Mouse (Mus musculus) limb, embryonic 12.5 days (tissue): Measurements from ENCODE around the gene Pde4d. TPM values are rescaled to one million over a fixed set of nuclear protein-coding genes. Genes with fewer than 3 reads are reported as not detected.

Experiments
- ATAC-seq: fragments of 200-750 bp; cut with Nextera tagmentation; 2 replicates; pipeline ENCODE4 v1.8.0; 2017; ENCODE audit warnings: low read depth, moderate TSS enrichment; ENCODE audit not compliant: insufficient number of reproducible peaks, insufficient read depth, low FRiP score, low TSS enrichment
- H3K27ac ChIP-seq: fragments of 300-500 bp; sonication (generic); 2 replicates; pipeline ENCODE4 v1.5.1; 2016; ENCODE audit warnings: mild to moderate bottlenecking, moderate library complexity
- H3K27me3 ChIP-seq: fragments of 300-500 bp; sonication (generic); 2 replicates; pipeline ENCODE4 v1.6.1; 2016; ENCODE audit warnings: mild to moderate bottlenecking, moderate library complexity
- H3K36me3 ChIP-seq: fragments of 300-500 bp; sonication (generic); 2 replicates; pipeline ENCODE4 v1.6.1; 2016; ENCODE audit warnings: mild to moderate bottlenecking, moderate library complexity
- H3K4me1 ChIP-seq: fragments of 300-500 bp; sonication (generic); replicated peaks from 2 replicates; pipeline ENCODE4 v1.6.1; 2016
- H3K4me2 ChIP-seq: fragments of 300-500 bp; sonication (generic); 2 replicates; pipeline ENCODE4 v1.6.1; 2016; ENCODE audit warnings: mild to moderate bottlenecking, moderate library complexity
- H3K4me3 ChIP-seq: fragments of 300-500 bp; sonication (generic); replicated peaks from 2 replicates; pipeline ENCODE4 v1.5.1; 2016; ENCODE audit warnings: mild to moderate bottlenecking
- H3K9ac ChIP-seq: fragments of 300-500 bp; sonication (generic); replicated peaks from 2 replicates; pipeline ENCODE4 v1.6.1; 2016; ENCODE audit warnings: mild to moderate bottlenecking, moderate library complexity
- H3K9me3 ChIP-seq: fragments of 300-500 bp; sonication (generic); 2 replicates; pipeline ENCODE4 v1.6.1; 2016; ENCODE audit warnings: mild to moderate bottlenecking, moderate library complexity
- WGBS: fragments of 180-500 bp; shearing (Covaris S2); methylation state at CpG from one replicate; pipeline ENCODE4 v1.1.7; 2016; 5-methylcytosine and 5-hydroxymethylcytosine counted together
- polyA plus RNA-seq: library from polyadenylated mRNA; unstranded; fragments of >200 nt; fragmentation: Nextera tagmentation; extraction: Ambion mirVana; gene quantifications from 2 replicates; pipeline ENCODE4 v1.2.1, GENCODE M21; 2016

Pde4d gene
- polyA plus RNA-seq, 1 experiment from 2014 or later: 23.7 TPM

GRCm38 (mm10) chr13:109635901-109636520, 1186.3 kb downstream of the Pde4d start:
- no peak overlapping the region for H3K9ac ChIP-seq
- H3K4me3 ChIP-seq: no peak overlapping the region
- peaks cover 29% of the 10 kb centered on the region for H3K4me1 ChIP-seq
- H3K27ac ChIP-seq: no peak overlapping the region
- WGBS: 67% methylated on average over 10 of the region's 10 CpGs
- no peak for ATAC-seq
- H3K36me3 ChIP-seq: no peaks in the 10 kb centered on the region
- H3K9me3 ChIP-seq: no peaks in the 10 kb centered on the region
- H3K4me2 ChIP-seq: no peak overlapping the region
- H3K27me3 ChIP-seq: no peaks in the 10 kb centered on the region

- Histone ChIP-seq H3K9me3 (no peaks in the 10 kb centered on the region), H3K27me3 (no peaks in the 10 kb centered on the region), H3K4me2 (no peak overlapping the region), H3K9ac (no peak overlapping the region), H3K36me3 (no peaks in the 10 kb centered on the region), H3K27ac (no peak overlapping the region), H3K4me1 (peaks cover 11% of the 10 kb centered on the region), H3K4me3 (no peak overlapping the region)
- no peak for ATAC-seq
Observed at GRCm38 (mm10) chr13:109638273-109638672, 1188.5 kb downstream of the Pde4d start.

DNA sequence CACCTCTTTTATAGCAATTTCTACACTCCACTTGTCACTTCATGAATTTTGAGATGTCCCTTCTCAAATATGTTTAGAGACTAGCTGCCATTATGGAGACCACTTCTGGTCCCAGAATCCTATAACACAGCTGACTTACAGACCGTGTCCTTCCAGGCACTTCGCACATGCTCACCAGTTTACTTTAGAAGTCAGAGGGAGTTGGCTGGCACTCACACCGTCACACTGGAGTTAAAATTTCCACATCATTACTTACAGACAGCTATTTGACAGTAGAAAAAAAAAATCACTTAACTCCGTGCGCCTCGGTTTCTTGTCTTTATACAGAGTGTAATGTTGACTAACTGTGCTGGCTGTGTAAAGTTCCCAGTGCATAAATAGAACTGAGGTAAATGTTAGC, 1189.5 kb downstream of the Pde4d start:
- H3K4me2 ChIP-seq: no peak overlapping the region
- no peak for ATAC-seq
- H3K27ac ChIP-seq: peak overlapping the region; percentile 29; the same call in 1 of the 2 replicates
- H3K4me1 ChIP-seq: peaks cover 10% of the 10 kb centered on the region
- H3K9ac ChIP-seq: no peak overlapping the region
- H3K9me3 ChIP-seq: no peaks in the 10 kb centered on the region
- H3K36me3 ChIP-seq: no peaks in the 10 kb centered on the region
- no peak overlapping the region for H3K4me3 ChIP-seq
- 72% methylated on average over 6 of the region's 6 CpGs for WGBS
- H3K27me3 ChIP-seq: no peaks in the 10 kb centered on the region

DNA sequence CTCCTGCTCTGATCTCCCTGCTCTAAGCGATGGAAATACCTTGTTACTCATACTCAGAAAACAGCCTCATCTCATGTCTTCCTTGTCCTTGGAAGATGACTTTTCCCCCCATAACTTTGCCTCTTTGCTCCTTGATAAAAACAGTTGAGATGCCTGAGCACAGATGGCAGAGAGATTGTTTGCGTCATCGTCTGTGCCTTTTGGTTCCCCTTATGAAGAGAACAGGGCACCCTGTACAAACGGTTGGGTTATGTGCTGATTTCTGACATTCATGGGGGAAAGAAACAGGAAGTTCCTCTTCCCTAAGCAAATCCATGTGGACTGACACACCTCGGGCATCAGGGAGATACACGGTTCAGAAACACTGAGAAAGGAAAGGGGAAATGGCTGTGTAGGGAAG, 1191.8 kb downstream of the Pde4d start:
- Histone ChIP-seq H3K36me3 (no peaks in the 10 kb centered on the region), H3K27me3 (no peaks in the 10 kb centered on the region), H3K9me3 (no peaks in the 10 kb centered on the region), H3K4me2 (no peak overlapping the region), H3K27ac (no peak overlapping the region), H3K4me1 (peaks cover 12% of the 10 kb centered on the region), H3K9ac (no peak overlapping the region), H3K4me3 (no peak overlapping the region)
- ATAC-seq: no peak
- WGBS: 76% methylated on average over 6 of the region's 6 CpGs

- no peak overlapping the region for H3K27ac ChIP-seq
- no peaks in the 10 kb centered on the region for H3K9me3 ChIP-seq
Observed at GRCm38 (mm10) chr13:109643419-109643818, 1193.7 kb downstream of the Pde4d start.

GRCm38 (mm10) chr13:109644086-109644485, 1194.3 kb downstream of the Pde4d start:
- H3K27me3 ChIP-seq: no peaks in the 10 kb centered on the region
- ATAC-seq: no peak
- H3K4me3 ChIP-seq: no peak overlapping the region
- no peaks in the 10 kb centered on the region for H3K9me3 ChIP-seq
- WGBS: 82% methylated on average over 2 of the region's 2 CpGs
- H3K9ac ChIP-seq: no peak overlapping the region
- no peak overlapping the region for H3K27ac ChIP-seq
- H3K4me2 ChIP-seq: no peak overlapping the region
- H3K4me1 ChIP-seq: peaks cover 6% of the 10 kb centered on the region
- no peaks in the 10 kb centered on the region for H3K36me3 ChIP-seq

More at GRCm38 (mm10) chr13:109643419-109643818, 1193.7 kb downstream of the Pde4d start:
- H3K27me3 ChIP-seq: no peaks in the 10 kb centered on the region
- H3K4me1 ChIP-seq: peaks cover 13% of the 10 kb centered on the region
- no peak overlapping the region for H3K9ac ChIP-seq
- H3K4me3 ChIP-seq: no peak overlapping the region
- no peak for ATAC-seq
- no peaks in the 10 kb centered on the region for H3K36me3 ChIP-seq
- 96% methylated on average over 3 of the region's 3 CpGs for WGBS
- no peak overlapping the region for H3K4me2 ChIP-seq

DNA sequence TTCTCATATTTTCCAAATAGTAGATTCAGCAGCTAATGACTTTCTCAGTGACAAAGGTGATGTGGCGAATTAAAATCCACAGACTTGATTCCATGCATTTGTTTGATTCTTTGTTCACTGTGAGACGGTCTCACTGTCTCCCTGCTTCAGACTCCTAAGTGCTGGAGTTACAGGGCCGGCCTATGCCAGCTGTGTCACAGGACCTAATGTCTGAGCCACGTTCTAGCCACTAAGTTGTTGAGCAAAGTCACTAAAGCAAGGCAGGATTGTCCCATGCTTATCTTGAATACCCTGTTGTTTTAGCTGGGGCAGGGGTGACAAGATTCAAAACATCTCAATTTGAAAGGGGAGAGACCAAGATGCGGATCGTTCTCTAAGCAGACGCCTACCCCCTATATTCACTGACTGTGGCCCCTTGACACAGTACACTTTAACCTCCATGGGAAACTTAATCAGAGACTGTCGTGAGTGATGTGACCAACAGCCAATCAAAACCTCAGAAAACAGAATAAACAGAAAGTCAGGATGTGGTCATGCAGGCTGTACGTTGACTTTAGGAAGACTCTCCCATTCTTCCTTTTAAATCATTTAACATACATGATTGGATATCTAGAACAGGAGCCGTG, 1195.6 kb downstream of the Pde4d start:
- H3K9ac ChIP-seq: no peak overlapping the region
- no peaks in the 10 kb centered on the region for H3K27me3 ChIP-seq
- no peak overlapping the region for H3K27ac ChIP-seq
- no peak overlapping the region for H3K4me3 ChIP-seq
- WGBS: 70% methylated on average over 10 of the region's 10 CpGs
- ATAC-seq: no peak
- H3K4me2 ChIP-seq: no peak overlapping the region
- H3K4me1 ChIP-seq: 0 out of 2 replicates have a peak, but pooled peaks cover 6% of the 10 kb centered on the region
- H3K36me3 ChIP-seq: no peaks in the 10 kb centered on the region
- no peaks in the 10 kb centered on the region for H3K9me3 ChIP-seq

GRCm38 (mm10) chr13:109645910-109646284, 1196.1 kb downstream of the Pde4d start:
- H3K9me3 ChIP-seq: no peaks in the 10 kb centered on the region
- no peak overlapping the region for H3K4me2 ChIP-seq
- H3K27me3 ChIP-seq: no peaks in the 10 kb centered on the region
- WGBS: 64% methylated on average over 6 of the region's 6 CpGs
- H3K9ac ChIP-seq: no peak overlapping the region
- 0 out of 2 replicates have a peak, but pooled peaks cover 6% of the 10 kb centered on the region for H3K4me1 ChIP-seq
- no peak overlapping the region for H3K4me3 ChIP-seq
- no peak overlapping the region for H3K27ac ChIP-seq
- no peak for ATAC-seq
- no peaks in the 10 kb centered on the region for H3K36me3 ChIP-seq

GRCm38 (mm10) chr13:109646597-109647232, 1197.0 kb downstream of the Pde4d start:
- WGBS: 55% methylated on average over 11 of the region's 11 CpGs
- H3K4me2 ChIP-seq: no peak overlapping the region

GRCm38 (mm10) chr13:109647479-109648199, 1197.9 kb downstream of the Pde4d start:
- Histone ChIP-seq H3K27me3 (no peaks in the 10 kb centered on the region), H3K9me3 (no peaks in the 10 kb centered on the region), H3K27ac (no peak overlapping the region), H3K36me3 (no peaks in the 10 kb centered on the region), H3K9ac (no peak overlapping the region), H3K4me3 (no peak overlapping the region), H3K4me2 (no peak overlapping the region), H3K4me1 (peaks cover 10% of the 10 kb centered on the region; the same call in 1 of the 2 replicates)
- WGBS: 80% methylated on average over 7 of the region's 7 CpGs
- no peak for ATAC-seq

More at GRCm38 (mm10) chr13:109646597-109647232, 1197.0 kb downstream of the Pde4d start:
- Histone ChIP-seq H3K4me1 (0 out of 2 replicates have a peak, but pooled peaks cover 6% of the 10 kb centered on the region), H3K36me3 (no peaks in the 10 kb centered on the region), H3K9ac (no peak overlapping the region), H3K27me3 (no peaks in the 10 kb centered on the region), H3K4me3 (no peak overlapping the region), H3K27ac (no peak overlapping the region), H3K9me3 (no peaks in the 10 kb centered on the region)
- no peak for ATAC-seq

DNA sequence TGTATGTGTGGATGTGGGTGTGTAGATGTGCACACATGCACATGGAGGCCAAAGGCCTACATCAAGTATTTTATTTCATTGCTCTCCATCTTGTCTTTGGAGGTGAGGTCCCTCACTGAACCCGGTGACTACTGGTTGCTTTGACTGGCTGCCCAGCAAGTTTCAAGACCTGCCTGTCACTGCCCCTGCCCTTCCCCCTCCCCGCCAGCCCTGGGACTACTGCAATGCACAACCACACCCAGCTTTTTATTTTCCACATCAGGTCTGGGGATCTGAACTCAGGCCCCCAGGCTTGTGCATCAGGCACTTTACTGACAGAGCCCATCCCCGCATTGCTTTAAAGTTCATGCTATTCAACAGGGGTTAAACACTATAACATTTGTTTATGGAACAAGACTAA, 1198.6 kb downstream of the Pde4d start:
- H3K4me1 ChIP-seq: peaks cover 12% of the 10 kb centered on the region; the same call in 1 of the 2 replicates
- H3K27ac ChIP-seq: no peak overlapping the region
- no peak overlapping the region for H3K4me2 ChIP-seq
- no peaks in the 10 kb centered on the region for H3K9me3 ChIP-seq
- no peak overlapping the region for H3K9ac ChIP-seq
- no peak overlapping the region for H3K4me3 ChIP-seq
- 93% methylated on average over 3 of the region's 3 CpGs for WGBS
- ATAC-seq: no peak
- H3K27me3 ChIP-seq: no peaks in the 10 kb centered on the region
- no peaks in the 10 kb centered on the region for H3K36me3 ChIP-seq
